Mouse (Mus musculus): ENCODE results near the gene Rbfox1. TPM values are rescaled to one million over a fixed set of nuclear protein-coding genes. Genes with fewer than 3 reads are reported as not detected.

Gene Rbfox1
- 1.6 and 2.1 TPM in 2 replicates for polyA plus RNA-seq (2012; rRNA removed)

DNA sequence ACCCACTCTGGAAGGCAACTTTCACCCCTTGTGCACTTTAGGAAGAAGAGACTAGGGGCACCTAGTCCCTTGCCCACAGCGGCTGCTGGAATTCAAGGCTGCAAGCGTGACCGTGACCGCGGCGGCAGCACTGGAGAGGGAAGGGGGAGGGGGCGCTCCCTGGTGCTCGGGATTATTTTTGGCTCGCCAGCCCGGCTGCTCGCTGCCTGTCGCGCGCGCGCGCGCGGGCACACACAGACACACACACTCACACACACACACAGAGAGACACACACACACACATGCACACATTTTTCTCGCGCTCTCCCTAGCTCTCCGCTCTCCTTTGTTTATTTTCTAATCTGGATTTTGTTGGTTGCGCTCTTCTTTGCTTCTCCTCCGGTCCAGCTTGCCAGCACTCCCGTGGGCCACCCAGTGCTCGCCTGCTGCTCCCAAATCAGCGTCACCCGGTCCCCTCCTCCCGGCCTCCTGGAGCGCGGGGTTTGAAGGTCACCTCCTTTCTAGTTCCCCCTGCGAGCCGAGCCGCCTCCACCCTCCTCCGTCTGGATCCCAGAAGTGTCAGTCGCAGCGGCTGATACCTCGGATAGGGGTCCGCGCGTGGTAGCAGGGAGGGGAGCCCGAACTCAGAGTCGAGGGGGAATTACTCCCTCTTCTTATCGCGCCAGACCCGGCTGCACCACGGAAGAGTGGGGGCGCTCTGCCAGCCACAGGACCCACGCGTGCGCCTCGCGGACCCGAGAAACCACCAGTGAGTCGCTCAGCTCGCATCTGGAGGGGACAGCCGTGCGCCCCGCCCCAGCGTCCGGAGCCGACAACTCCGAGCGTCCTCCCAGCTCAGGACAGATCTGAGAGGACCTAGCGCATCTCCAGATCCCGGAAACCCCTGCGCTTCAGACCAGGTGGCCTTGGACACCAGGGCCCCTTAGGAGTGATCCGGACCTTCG lies at the start of gene Rbfox1:
TSS of gene Rbfox1 (plus strand) at position 610 of the 944 bp plus-strand sequence.

Data from ovary, adult 2 months (tissue).